Mouse (Mus musculus) neural tube, embryonic 15.5 days (tissue): ENCODE data around the gene Itpka. TPM values are rescaled to one million over a fixed set of nuclear protein-coding genes. Genes with fewer than 3 reads are reported as not detected.

Experiments
- ATAC-seq: fragments of 200-750 bp; cut with Nextera tagmentation; 2 replicates; pipeline ENCODE4 v1.8.0; 2017; ENCODE audit warnings: mild to moderate bottlenecking, moderate TSS enrichment, moderate library complexity; ENCODE audit not compliant: low FRiP score
- H3K27ac ChIP-seq: fragments of 300-500 bp; sonication (generic); replicated peaks from 2 replicates; pipeline ENCODE4 v1.5.1; 2015; ENCODE audit warnings: mild to moderate bottlenecking, inconsistent platforms
- H3K27me3 ChIP-seq: fragments of 300-500 bp; sonication (generic); replicated peaks from 2 replicates; pipeline ENCODE4 v1.6.1; 2015; ENCODE audit warnings: inconsistent platforms
- H3K36me3 ChIP-seq: fragments of 300-500 bp; sonication (generic); 2 replicates; pipeline ENCODE4 v1.6.1; 2015; ENCODE audit warnings: inconsistent platforms
- H3K4me1 ChIP-seq: fragments of 300-500 bp; sonication (generic); 2 replicates; pipeline ENCODE4 v1.6.1; 2015; ENCODE audit warnings: inconsistent platforms
- H3K4me2 ChIP-seq: fragments of 300-500 bp; sonication (generic); 2 replicates; pipeline ENCODE4 v1.6.1; 2015; ENCODE audit warnings: inconsistent platforms, mild to moderate bottlenecking, moderate library complexity
- H3K4me3 ChIP-seq: fragments of 300-500 bp; sonication (generic); replicated peaks from 2 replicates; pipeline ENCODE4 v1.5.1; 2015; ENCODE audit warnings: mild to moderate bottlenecking, inconsistent platforms
- H3K9ac ChIP-seq: fragments of 300-500 bp; sonication (generic); replicated peaks from 2 replicates; pipeline ENCODE4 v1.6.1; 2015; ENCODE audit warnings: mild to moderate bottlenecking, inconsistent platforms
- H3K9me3 ChIP-seq: fragments of 300-500 bp; sonication (generic); replicated peaks from 2 replicates; pipeline ENCODE4 v1.6.1; 2016; ENCODE audit warnings: inconsistent platforms
- WGBS: fragments of 180-500 bp; shearing (Covaris S2); methylation state at CpG from one replicate; pipeline ENCODE4 v1.1.7; 2015; ENCODE audit warnings: mixed read lengths; 5-methylcytosine and 5-hydroxymethylcytosine counted together
- polyA plus RNA-seq: library from polyadenylated mRNA; unstranded; fragments of >200 nt; fragmentation: Nextera tagmentation; extraction: Ambion mirVana; gene quantifications from 2 replicates; pipeline ENCODE4 v1.2.1, GENCODE M21; 2015

Gene Itpka
- polyA plus RNA-seq, 1 experiment from 2014 or later, result 0.24 TPM

DNA sequence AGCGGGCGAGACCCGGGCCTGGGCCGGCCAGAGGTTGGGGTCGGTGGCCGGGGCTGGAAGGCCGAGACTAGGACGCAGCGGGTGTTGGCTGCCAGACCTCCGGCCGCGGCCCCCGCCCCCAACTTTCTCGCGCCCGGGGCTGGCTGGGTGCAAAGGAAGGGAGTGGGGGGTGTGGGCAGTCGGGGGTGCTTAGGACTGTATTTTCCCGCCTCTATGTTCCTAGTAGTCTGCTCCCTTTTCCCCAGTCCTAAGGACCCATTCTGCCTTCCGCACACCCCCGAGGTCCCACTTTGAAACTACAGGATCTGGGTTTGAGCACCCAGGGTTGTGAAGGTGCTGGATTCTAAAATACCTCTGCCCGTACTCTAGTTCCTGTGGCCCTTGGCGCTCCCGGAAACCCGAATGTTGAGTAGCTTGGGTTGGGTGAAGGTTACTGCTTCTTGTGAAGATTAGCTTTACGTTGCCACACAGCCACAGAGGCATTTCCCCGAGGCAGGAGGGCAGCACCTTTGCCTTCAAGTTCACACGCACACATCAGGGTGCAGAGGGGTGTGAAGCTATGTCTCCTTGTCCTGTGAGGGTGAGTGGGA lies 57.9 kb downstream of the Itpka start:
- peaks cover 31% of the 10 kb centered on the region for H3K27me3 ChIP-seq
- H3K27ac ChIP-seq, result 0 out of 2 replicates have a peak overlapping the region, but pooled peaks have one; percentile 18
- no peaks in the 10 kb centered on the region for H3K9me3 ChIP-seq
- peaks cover 52% of the 10 kb centered on the region for H3K4me1 ChIP-seq
- H3K4me2 ChIP-seq, result peak overlapping the region; percentile 92
- H3K4me3 ChIP-seq, result peak overlapping the region; percentile 70
- ATAC-seq, result peak; percentile 52
- H3K9ac ChIP-seq, result peak overlapping the region; percentile 80
- WGBS, result under 1% methylated on average over 25 of the region's 27 CpGs
- no peaks in the 10 kb centered on the region for H3K36me3 ChIP-seq

Other genes with a start within 250 kb of the Itpka start
- gene Exd1, start 194.7 kb upstream of the Itpka start, polyA plus RNA-seq, result 0.59 and 1.3 TPM in 2 replicates
- gene Chp1, start 194.6 kb upstream of the Itpka start, polyA plus RNA-seq, result 52.0 and 54.3 TPM in 2 replicates
- 8.3 and 22.5 TPM in 2 replicates for gene Nusap1, start 124.0 kb upstream of the Itpka start, polyA plus RNA-seq
- 4.6 and 9.2 TPM in 2 replicates for gene Oip5, start 123.9 kb upstream of the Itpka start, polyA plus RNA-seq
- 43.9 and 47.8 TPM in 2 replicates for gene Ndufaf1, start 79.5 kb upstream of the Itpka start, polyA plus RNA-seq
- gene Rtf1, start 67.3 kb upstream of the Itpka start, polyA plus RNA-seq, result 53.1 and 58.5 TPM in 2 replicates
- gene Ltk, start 18.1 kb downstream of the Itpka start, polyA plus RNA-seq, result 1.9 and 2.5 TPM in 2 replicates
- gene Rpap1, start 45.2 kb downstream of the Itpka start, polyA plus RNA-seq, result 16.2 and 19.7 TPM in 2 replicates
- 19.2 and 20.7 TPM in 2 replicates for gene Tyro3, start 55.4 kb downstream of the Itpka start, polyA plus RNA-seq
- 23.6 and 25.4 TPM in 2 replicates for gene Mga, start 154.9 kb downstream of the Itpka start, polyA plus RNA-seq
- gene Mapkbp1, start 230.4 kb downstream of the Itpka start, polyA plus RNA-seq, result 6.1 and 6.8 TPM in 2 replicates